Mouse (Mus musculus): ENCODE results near the gene Rad51ap1. TPM values are rescaled to one million over a fixed set of nuclear protein-coding genes. Genes with fewer than 3 reads are reported as not detected.

Rad51ap1 gene
- polyA plus RNA-seq, 1 experiment from 2014 or later = 5.3 TPM

DNA sequence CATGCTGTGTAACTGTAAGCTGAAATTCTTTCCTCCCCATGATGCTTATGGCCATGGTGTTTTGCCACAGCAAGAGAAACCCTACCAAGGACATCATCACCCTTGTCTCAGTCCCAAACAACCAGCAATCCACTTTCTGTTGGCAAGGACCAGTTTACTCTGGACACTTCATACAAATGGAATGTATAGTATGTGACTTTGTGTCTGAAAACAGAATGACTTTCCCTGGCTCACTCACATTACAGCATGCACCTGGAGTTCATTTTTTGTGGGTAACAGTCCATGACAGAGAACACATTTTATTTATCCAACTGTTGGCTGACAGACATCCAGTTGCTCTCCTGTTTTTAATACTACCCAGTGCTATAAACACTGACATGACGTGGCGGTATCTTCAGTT is 6.5 kb downstream of the Rad51ap1 start:
- H3K4me1 ChIP-seq (ENCODE audit: insufficient read depth, low read depth, low read length) = no peaks in the 10 kb centered on the region
- H3K4me3 ChIP-seq (ENCODE audit: low read depth, low read length) = no peak overlapping the region
- H3K36me3 ChIP-seq (ENCODE audit: insufficient read depth, low read length) = no peaks in the 10 kb centered on the region
- H3K9me3 ChIP-seq (ENCODE audit: low read length) = no peaks in the 10 kb centered on the region
- ATAC-seq (no peak), DNase-seq (ENCODE audit: low spot score) (no peak)
- H3K4me2 ChIP-seq (replicated peaks; ENCODE audit: low read depth, low read length) = no peak overlapping the region
- no peak overlapping the region for H3K9ac ChIP-seq (replicated peaks; ENCODE audit: low read depth)
- no peak overlapping the region for H3K27ac ChIP-seq (ENCODE audit: low read length)
- 93% methylated on average over 2 of the region's 2 CpGs for WGBS
- no peaks in the 10 kb centered on the region for H3K27me3 ChIP-seq (replicated peaks; ENCODE audit: insufficient read depth, low read length)
- no peak for TF ChIP-seq EP300 (IDR thresholded peaks at IDR 0.05)
- no peak for TF ChIP-seq CTCF (IDR thresholded peaks at IDR 0.05)

DNA sequence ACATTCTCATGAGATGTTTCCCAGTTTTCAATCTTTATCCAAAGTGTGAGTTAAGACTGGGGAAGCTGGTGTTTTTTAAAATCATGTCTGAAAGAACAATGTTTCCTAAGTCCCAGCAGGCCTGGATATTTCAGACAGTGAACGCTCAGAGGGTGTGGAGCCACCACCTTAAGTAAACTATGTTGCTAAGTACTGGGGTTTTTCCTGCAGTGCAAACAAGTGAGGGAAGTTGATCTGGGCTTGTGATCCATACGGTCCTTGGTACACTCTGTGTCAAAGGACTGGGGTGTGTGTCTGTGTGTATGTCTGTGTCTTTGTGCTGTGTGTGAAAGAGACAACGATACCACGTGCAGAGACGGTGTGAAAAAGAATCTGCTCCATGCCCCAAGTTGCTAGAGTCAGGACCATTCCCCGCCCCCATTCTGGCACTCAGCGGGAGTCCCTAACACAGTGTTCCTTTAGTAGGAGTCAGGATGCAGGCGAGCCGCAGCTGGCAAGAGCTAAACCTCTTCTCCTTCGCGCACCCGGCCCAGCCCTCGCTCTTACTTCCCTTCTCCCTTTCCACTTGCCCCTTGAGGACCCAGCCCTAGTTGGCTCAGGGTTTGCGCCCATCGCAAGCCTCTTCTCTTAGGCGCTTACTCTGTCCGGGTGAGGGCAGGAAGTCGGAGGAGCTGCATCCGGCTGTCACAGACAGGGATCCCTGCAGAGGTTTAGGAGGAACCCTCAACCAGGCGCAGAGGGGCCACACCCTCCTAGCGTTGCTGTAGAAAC is 18.1 kb downstream of the Rad51ap1 start, which contains the start of gene Dyrk4:
Gene Dyrk4, minus strand, starts transcription at position 729 of the 771 bp plus-strand sequence.
- no peak within 1 kb of the TSS for H3K9ac ChIP-seq (replicated peaks; ENCODE audit: low read depth)
- H3K9me3 ChIP-seq (ENCODE audit: low read length) = no peaks in the 10 kb centered on the region
- no peaks in the 10 kb centered on the region for H3K36me3 ChIP-seq (ENCODE audit: insufficient read depth, low read length)
- H3K27me3 ChIP-seq (replicated peaks; ENCODE audit: insufficient read depth, low read length) = no peaks in the 10 kb centered on the region
- 10% methylated on average over 21 of the region's 21 CpGs for WGBS
- peak; percentile 86 for ATAC-seq
- TF ChIP-seq EP300 (IDR thresholded peaks at IDR 0.05) (no peak), CTCF (IDR thresholded peaks at IDR 0.05) (no peak)
- peak within 1 kb of the TSS; percentile 2 for H3K27ac ChIP-seq (ENCODE audit: low read length)
- DNase-seq (ENCODE audit: low spot score) = peak; percentile 71
- H3K4me3 ChIP-seq (ENCODE audit: low read depth, low read length) = peak within 1 kb of the TSS; percentile 20; the same call in 1 of the 2 replicates
- peak within 1 kb of the TSS; percentile 50 for H3K4me2 ChIP-seq (replicated peaks; ENCODE audit: low read depth, low read length)
- no peaks in the 10 kb centered on the region for H3K4me1 ChIP-seq (ENCODE audit: insufficient read depth, low read depth, low read length)

DNA sequence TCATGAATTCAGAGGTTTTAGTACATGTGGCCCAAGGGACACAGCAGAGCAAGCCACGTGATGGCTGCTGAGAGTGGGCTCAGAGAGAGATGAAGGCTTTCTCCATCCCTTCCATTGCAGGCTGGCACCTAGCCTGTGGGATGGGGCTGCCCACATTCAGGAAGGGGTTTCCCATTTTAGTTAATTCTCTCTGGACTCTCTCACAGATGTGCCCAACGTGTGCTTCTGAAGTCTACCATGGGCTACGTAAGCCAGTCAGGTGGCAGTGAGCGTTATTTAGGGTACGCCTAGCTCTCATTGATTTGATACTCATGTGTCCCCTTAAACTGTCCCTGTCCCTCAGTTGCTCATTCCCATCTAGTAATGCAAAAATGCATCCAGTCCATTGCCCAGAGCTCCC is 24.5 kb downstream of the Rad51ap1 start:
- no peaks in the 10 kb centered on the region for H3K27me3 ChIP-seq (replicated peaks; ENCODE audit: insufficient read depth, low read length)
- no peaks in the 10 kb centered on the region for H3K9me3 ChIP-seq (ENCODE audit: low read length)
- TF ChIP-seq CTCF (IDR thresholded peaks at IDR 0.05) (no peak), EP300 (IDR thresholded peaks at IDR 0.05) (no peak)
- H3K4me1 ChIP-seq (ENCODE audit: insufficient read depth, low read depth, low read length) = no peaks in the 10 kb centered on the region
- H3K9ac ChIP-seq (replicated peaks; ENCODE audit: low read depth) = no peak overlapping the region
- H3K36me3 ChIP-seq (ENCODE audit: insufficient read depth, low read length) = no peaks in the 10 kb centered on the region
- WGBS = 82% methylated on average over 5 of the region's 5 CpGs
- H3K4me3 ChIP-seq (ENCODE audit: low read depth, low read length) = no peak overlapping the region
- no peak for ATAC-seq
- no peak overlapping the region for H3K4me2 ChIP-seq (replicated peaks; ENCODE audit: low read depth, low read length)
- no peak for DNase-seq (ENCODE audit: low spot score)
- H3K27ac ChIP-seq (ENCODE audit: low read length) = no peak overlapping the region

DNA sequence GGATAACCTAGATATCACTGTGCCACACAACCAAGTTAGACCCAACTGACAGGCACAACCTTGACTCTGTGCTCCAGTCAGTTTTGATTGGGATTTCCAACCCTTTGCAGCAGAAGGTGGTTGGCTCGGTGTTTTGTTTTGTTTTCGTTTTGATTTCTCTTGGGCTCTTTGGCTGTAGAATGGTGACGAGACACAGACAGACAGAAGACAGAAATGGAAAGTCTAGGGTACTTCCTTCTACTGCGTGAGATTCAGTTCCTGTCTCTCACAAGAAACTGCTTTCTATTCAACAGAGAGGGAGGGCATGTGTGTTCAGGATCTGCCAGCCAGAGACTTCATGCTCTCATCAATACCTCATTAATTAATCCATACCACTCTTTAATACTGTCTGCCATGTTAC is 28.7 kb downstream of the Rad51ap1 start:
- H3K27me3 ChIP-seq (replicated peaks; ENCODE audit: insufficient read depth, low read length) = no peaks in the 10 kb centered on the region
- H3K36me3 ChIP-seq (ENCODE audit: insufficient read depth, low read length) = no peaks in the 10 kb centered on the region
- TF ChIP-seq CTCF (IDR thresholded peaks at IDR 0.05) (no peak), EP300 (IDR thresholded peaks at IDR 0.05) (no peak)
- no peak overlapping the region for H3K4me2 ChIP-seq (replicated peaks; ENCODE audit: low read depth, low read length)
- no peak for DNase-seq (ENCODE audit: low spot score)
- H3K9me3 ChIP-seq (ENCODE audit: low read length) = no peaks in the 10 kb centered on the region
- H3K9ac ChIP-seq (replicated peaks; ENCODE audit: low read depth) = no peak overlapping the region
- no peak overlapping the region for H3K27ac ChIP-seq (ENCODE audit: low read length)
- ATAC-seq = no peak
- no peak overlapping the region for H3K4me3 ChIP-seq (ENCODE audit: low read depth, low read length)
- no peaks in the 10 kb centered on the region for H3K4me1 ChIP-seq (ENCODE audit: insufficient read depth, low read depth, low read length)
- WGBS = 64% methylated on average over 4 of the region's 4 CpGs

DNA sequence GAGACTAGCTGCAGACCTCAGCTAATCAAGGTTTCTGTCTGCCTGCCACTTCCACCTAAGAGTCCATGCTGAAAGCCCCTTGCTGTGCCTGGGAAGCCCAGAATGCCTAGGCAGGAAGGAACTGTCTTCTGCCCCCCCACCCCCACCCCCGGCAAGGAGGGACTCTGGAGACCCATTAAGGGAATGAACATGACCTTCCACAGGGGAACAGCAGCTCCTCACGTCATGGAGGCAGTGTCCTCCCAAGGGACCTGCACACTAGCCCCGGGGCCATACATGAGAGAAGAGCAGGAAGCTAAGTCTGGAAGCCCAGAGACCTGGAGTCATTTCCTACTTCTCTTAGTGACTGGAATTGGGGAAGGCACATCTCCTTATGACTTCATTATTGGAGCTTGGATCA is 31.5 kb downstream of the Rad51ap1 start:
- TF ChIP-seq EP300 (IDR thresholded peaks at IDR 0.05) (no peak), CTCF (IDR thresholded peaks at IDR 0.05) (no peak)
- Histone ChIP-seq H3K9ac (replicated peaks; ENCODE audit: low read depth) (no peak overlapping the region), H3K9me3 (ENCODE audit: low read length) (no peaks in the 10 kb centered on the region), H3K4me2 (replicated peaks; ENCODE audit: low read depth, low read length) (no peak overlapping the region), H3K4me1 (ENCODE audit: insufficient read depth, low read depth, low read length) (no peaks in the 10 kb centered on the region), H3K27ac (ENCODE audit: low read length) (no peak overlapping the region), H3K27me3 (replicated peaks; ENCODE audit: insufficient read depth, low read length) (no peaks in the 10 kb centered on the region), H3K36me3 (ENCODE audit: insufficient read depth, low read length) (no peaks in the 10 kb centered on the region), H3K4me3 (ENCODE audit: low read depth, low read length) (no peak overlapping the region)
- DNase-seq (ENCODE audit: low spot score) = no peak
- WGBS = 56% methylated on average over 3 of the region's 3 CpGs
- no peak for ATAC-seq

DNA sequence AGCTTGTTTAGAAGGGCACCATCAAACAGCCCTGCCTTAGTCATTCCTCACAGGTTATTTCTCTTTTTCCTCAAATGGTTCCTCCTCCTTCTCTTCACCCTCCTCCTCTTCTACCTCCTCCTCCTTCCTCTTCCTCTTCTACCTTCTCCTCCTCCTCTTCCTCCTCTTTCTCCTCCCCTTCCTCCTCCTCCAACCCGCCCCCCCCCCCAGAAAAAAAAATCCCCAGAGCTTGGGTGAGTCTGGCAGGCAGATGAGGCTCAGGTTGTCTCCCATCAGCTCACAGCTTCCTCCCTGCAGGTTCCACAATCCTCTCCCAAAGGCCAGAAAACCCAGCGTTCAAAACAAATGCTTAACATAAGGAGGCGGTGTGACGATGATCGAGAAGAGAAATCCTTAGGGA is 32.0 kb downstream of the Rad51ap1 start:
- no peaks in the 10 kb centered on the region for H3K36me3 ChIP-seq (ENCODE audit: insufficient read depth, low read length)
- H3K4me3 ChIP-seq (ENCODE audit: low read depth, low read length) = no peak overlapping the region
- TF ChIP-seq EP300 (IDR thresholded peaks at IDR 0.05) (no peak), CTCF (IDR thresholded peaks at IDR 0.05) (no peak)

More for the DNA sequence above, 32.0 kb downstream of the Rad51ap1 start:
- ATAC-seq (no peak), DNase-seq (ENCODE audit: low spot score) (no peak)
- Histone ChIP-seq H3K27ac (ENCODE audit: low read length) (no peak overlapping the region), H3K4me1 (ENCODE audit: insufficient read depth, low read depth, low read length) (no peaks in the 10 kb centered on the region), H3K4me2 (replicated peaks; ENCODE audit: low read depth, low read length) (no peak overlapping the region), H3K9me3 (ENCODE audit: low read length) (no peaks in the 10 kb centered on the region), H3K9ac (replicated peaks; ENCODE audit: low read depth) (no peak overlapping the region), H3K27me3 (replicated peaks; ENCODE audit: insufficient read depth, low read length) (no peaks in the 10 kb centered on the region)
- WGBS = 72% methylated on average over 4 of the region's 5 CpGs
